Mouse (Mus musculus): ENCODE measurements at regions not wholly inside any gene's neighbourhood (a gene's known extent, or its start where the extent isn't known, plus 50 kb on each side); places are given as distances from the start of the nearest gene placed in this dataset.

DNA sequence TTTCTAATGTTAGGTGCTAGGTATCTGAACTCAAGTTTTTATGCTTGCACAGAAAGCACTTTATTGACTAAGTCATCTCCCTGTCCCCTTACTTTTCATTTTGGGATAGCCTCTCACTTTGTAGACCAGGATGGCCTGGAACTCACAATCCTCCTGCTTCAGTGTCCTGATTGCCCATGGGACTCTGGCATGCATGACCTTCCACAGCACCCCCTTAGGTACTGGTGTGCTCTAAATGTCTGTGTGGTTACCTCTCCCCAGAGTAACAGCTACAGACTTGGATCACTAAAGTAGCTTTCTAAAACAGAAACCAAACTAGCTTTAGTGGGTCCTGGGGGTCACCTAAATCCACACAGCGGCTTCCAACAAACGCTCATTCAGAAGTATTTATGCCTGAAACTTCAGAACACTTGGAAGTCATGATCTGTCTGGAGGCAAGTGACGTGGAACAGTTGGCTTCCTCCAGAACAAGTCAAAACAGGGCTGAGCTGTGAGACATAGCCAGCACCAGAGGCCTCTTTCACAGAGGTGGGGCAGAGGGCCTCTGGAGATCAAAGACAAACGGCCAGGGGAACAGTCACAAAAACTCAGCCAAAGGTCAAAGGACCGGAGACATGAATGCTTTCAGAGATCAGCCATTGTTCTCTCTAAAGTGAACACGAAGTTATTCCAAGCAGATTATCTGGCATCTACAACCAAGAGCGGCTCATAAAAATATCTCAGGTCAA, 80.8 kb upstream of the Nebl start:
- DNase-seq = no peak
- intact Hi-C loops (cut with DNase I) = no loop called here

Measured in gastrocnemius, postnatal 36 days (tissue).